Mouse (Mus musculus): ENCODE results near the gene Gm36079.
"Not testable (repeated sequence)": the region's sequence is repeated elsewhere in the genome, so short reads cannot be mapped to it uniquely, and the experiment has no call there.

Gene Gm36079

DNA sequence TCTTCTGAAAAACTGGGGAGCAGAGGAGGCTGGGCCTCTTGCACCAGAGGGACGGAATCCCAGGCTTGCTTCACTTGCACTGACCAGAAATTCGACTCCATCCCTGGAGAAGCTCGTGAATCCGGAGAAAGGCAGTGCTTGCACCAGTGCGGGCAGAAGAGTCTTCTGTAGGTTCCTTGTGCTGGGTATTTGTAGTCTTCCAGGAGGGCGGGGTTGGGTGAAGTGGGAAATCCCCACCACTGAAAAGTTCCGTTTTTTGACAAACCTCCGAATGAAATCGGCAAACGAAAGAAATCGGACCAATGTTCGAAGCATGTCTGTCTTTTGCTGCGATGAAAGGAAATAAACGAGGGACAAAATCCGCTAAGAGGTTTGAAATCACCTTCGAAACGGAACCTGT lies at the start of gene Gm36079:
Gm36079 (minus strand) TSS at position 101 of the 400 bp plus-strand sequence.
- DNase-seq (ENCODE audit: low spot score) = not testable (repeated sequence)

DNA sequence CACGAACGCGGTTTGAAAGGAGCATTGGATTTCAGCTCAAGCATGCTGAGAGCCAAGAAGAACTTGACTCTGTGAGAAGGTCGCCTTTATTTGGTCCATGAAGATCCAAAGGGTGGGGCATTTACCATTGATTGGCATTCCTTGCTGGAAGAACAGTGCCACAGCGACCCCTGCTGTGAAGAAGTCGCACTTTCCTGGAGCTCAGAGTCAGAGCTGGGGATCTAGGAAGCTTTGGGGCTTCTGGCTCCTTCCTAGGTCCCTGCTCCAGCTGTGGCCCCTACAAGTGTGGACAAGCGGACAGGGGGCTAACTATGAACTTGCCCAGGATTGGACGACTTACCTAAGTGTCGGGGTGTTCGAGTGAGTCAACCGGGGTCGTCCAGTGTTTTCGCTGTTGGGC lies 44.1 kb upstream of the Gm36079 start:
- not testable (repeated sequence) for DNase-seq (ENCODE audit: low spot score)

DNA sequence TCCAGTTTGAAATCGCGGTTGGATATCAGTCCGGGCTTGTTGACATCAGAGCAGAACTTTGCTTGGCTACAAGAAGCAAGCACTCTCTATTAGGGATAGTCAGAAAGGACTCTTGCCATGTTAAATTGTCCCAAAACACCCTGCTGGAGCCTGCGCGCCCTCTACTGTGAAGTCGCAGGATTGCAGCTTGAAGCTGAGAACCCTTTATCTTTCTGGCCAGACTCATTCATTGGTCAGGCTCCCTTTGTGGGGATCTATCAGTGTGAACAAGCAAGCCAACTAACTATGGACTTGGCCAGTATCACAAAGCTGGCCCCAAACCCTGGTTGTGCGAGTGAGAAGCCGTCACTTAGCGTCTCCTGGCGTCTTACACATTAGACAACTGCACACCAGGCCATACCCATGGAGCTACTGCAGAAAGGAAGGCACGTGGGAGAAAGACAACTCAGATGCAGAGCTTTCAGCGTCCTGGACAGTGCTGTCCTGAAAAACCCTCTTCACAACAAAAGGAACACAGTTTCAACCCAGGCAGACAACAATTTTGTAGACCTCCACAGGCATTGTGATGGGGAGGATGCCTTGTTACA lies 43.3 kb upstream of the Gm36079 start:
- not testable (repeated sequence) for DNase-seq (ENCODE audit: low spot score)

DNA sequence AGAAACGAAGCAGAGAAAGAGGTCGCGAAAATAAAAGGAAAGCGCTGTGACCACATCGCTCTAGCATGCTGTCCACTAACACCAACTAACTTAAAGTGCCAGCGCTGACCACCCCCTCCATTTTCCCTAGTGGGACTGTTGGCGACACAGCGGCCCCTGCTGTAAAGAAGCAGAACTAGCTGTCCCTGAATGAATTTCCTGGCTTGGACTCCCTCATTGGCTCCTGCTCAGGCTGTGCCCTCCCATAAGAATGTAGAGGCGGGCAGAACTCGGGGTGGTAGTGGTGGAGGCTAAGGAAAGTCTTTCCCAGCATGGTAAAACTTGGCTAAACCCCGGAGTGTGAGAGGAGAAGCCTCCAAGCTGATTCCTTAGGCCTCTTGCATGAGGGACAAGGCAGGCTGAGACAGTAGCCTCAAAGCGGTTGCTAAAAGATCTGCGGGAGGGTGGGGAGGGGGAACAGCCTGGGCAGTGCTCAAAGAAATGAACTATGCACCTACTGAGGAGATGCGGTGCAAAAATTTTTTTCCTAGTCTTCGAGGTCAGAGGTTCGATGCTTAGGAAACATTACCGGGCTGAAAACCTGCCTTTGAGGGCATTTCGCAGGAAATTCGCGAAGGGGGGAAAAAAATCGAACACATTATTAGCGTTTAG lies 36.8 kb upstream of the Gm36079 start:
- DNase-seq (ENCODE audit: low spot score) = not testable (repeated sequence)

DNA sequence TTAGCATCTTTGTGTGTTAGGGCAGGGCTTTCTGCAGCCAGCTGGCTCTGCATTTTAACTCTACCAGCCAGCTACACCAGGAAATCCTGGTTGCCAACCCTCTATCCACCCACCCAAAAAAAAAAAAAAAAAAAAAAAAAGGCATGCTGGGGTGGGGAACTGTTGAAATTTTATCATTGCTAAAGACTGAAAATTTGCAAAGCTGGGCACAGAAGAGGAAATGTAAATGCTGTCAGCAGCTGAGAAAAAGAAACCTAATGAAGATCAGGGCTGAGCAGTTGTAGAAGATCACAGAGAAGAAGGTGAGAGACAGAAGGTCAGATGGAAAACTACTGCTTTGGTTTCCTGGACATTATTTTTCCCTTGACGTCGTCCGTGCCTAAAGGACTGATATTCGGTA lies 36.1 kb upstream of the Gm36079 start:
- not testable (repeated sequence) for DNase-seq (ENCODE audit: low spot score)

DNA sequence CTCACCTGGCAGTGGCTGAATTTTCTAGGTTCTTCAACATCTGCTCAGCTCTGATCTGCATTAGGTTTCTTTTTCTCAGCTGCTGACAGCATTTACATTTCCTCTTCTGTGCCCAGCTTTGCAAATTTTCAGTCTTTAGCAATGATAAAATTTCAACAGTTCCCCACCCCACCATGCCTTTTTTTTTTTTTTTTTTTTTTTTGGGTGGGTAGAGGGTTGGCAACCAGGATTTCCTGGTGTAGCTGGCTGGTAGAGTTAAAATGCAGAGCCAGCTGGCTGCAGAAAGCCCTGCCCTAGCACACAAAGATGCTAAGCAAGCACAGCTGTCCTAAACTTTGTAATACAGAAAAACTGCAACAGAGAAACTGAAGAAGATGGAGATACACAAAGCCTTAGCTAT lies 25.3 kb upstream of the Gm36079 start, which contains the start of gene Gm21188:
Gm21188 (minus strand) TSS at position 110 of the 400 bp plus-strand sequence.
- DNase-seq (ENCODE audit: low spot score) = not testable (repeated sequence)

DNA sequence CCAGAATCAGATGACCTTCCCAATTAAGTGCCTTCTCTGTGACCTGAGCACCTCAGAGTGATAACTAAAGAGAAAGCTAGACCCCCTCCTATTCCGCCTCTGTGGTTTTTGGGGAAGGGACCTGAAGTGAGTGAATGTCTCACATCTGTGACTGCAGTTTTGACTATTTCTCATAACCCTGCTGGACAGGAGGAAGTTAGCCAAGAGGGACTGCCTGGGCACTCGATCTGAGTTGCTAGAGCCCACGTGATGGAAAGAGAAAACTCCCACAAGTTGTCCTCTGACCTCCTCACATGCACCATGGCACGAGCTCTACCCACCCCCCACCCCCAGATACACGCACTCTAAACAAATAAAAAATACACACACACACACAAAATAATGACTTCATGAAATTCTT lies 21.8 kb upstream of the Gm36079 start:
- DNase-seq (ENCODE audit: low spot score) = not testable (repeated sequence)

DNA sequence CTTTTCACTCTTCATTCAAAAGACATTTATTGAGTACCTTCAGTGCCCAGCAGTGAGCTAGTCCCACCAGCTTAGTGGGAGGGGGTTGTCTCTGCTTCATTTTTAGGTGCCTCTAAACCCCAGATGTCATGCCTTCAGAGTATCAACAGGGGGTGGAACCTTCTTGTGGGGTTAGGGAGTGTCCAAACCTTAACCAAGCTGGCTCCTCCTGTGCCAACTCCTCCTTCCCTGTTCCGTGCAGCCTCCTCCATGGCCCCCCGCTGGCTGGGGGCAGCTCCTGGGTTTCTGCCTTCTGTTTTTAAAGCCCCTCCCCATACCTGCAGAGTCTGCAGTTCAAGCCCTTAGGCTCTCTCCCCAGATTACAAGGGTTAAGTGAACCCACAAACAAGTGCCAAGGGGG lies 21.4 kb upstream of the Gm36079 start:
- not testable (repeated sequence) for DNase-seq (ENCODE audit: low spot score)

DNA sequence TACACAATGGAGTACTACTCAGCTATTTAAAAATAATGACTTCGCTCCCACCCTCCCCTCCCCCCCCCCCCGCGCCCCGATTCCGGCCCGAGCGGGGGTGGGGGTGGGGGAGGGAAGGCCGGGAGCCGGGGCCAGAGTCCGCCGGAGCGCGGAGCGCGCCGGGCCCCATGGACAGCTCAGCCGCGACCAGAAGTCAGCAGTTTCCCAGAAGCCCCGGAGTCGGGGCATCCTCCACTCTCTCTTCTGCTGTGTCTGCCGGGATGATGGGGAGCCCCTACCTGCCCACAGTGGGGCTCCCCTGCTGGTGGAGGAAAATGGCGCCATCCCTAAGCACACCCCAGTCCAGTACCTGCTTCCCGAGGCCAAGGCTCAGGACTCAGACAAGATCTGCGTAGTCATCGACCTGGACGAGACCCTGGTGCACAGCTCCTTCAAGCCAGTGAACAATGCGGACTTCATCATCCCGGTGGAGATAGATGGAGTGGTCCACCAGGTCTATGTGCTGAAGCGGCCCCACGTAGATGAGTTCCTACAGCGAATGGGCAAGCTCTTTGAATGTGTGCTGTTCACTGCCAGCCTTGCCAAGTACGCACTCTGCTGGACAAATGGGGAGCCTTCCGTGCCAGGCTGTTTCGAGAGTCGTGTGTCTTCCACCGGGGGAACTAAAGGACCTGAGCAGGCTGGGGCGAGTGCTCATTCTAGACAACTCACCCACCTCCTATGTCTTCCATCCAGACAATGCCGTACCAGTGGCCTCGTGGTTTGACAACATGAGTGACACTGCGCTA lies 19.8 kb upstream of the Gm36079 start:
- DNase-seq (ENCODE audit: low spot score) = not testable (repeated sequence)

DNA sequence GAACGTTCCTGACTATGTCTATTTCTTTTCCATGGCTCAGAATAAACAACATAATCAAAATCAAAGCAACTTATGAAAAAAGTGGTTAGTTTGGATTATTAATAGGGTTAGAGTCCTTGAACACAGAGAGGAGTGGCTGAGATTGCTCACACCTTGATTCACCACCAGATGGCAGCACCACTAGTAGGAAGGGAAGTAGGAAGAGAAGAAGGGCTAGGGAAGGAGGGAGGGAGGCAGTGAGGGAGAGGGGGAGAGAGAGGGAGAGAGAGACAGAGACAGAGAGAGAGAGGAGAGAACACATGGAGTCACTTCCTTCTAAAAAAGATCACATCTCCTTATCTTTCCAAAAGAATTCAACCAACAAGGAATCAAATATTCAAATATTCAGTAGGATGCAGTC lies 14.3 kb upstream of the Gm36079 start:
- not testable (repeated sequence) for DNase-seq (ENCODE audit: low spot score)

DNA sequence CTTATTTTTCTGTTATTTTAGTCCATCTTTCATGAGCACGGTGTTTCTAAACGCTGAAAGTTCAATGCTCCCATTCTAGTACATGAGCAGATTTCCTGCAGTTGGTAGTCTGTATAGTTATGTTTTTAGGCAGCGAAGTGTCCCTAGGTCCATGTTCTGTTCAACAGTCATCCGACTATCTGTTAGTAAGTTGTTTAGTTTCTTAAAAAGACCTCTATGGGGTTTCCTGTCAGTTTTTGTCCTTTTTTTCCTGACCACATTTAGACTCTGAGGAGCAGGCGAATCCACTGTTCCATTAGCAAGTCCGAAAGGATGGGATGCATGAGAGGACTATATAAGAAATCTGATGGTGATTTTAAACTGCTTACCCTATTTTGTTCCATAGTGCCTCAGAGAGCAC lies 11.1 kb upstream of the Gm36079 start:
- not testable (repeated sequence) for DNase-seq (ENCODE audit: low spot score)

DNA sequence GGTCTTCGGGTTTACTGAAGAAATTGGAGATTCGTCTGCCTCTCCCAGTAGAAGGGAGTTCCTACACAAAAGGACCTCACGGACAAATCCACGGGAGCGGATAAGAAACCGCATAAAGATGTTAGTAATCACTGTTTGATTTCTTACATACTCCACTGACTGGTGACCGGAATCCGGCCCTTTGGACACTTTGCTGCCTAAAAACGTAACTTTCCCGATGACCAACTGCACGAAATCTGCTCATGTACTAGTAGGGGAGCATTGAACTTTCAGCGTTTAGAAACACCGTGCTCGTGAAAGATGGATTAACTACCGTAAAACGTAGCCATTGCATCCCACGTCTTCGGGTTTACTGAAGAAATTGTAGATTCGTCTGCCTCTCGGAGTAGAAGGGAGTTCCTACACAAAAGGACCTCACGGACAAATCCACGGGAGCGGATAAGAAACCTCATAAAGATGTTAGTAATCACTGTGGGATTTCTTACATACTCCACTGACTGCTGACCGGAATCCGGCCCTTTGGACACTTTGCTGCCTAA lies 9.8 kb upstream of the Gm36079 start:
- not testable (repeated sequence) for DNase-seq (ENCODE audit: low spot score)

DNA sequence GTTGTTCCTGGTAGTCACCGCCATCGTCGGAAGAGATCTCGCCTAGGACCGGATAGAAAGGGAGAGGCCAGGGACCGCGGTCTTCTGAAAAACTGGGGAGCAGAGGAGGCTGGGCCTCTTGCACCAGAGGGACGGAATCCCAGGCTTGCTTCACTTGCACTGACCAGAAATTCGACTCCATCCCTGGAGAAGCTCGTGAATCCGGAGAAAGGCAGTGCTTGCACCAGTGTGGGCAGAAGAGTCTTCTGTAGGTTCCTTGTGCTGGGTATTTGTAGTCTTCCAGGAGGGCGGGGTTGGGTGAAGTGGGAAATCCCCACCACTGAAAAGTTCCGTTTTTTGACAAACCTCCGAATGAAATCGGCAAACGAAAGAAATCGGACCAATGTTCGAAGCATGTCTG lies 8.3 kb upstream of the Gm36079 start:
- DNase-seq (ENCODE audit: low spot score) = not testable (repeated sequence)

DNA sequence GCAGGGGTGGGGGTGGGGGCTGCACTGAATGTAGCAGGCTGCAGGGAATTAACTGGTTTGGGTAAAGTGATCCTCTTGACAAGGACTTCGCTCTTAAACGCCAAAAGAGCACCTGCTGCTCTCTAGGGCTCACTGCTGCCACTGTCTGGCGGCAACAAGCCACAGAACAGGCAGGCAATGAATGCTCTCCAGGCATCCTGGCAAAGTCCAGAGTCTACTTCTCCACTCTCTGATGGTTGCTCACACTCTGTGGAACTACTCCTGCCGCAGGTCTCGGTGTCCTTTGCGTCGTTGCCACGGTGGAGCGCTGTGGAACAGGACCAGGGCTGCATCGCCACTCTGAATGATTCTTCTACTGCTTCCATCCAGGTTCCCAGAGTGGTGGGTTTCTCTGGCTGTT lies 7.8 kb upstream of the Gm36079 start:
- not testable (repeated sequence) for DNase-seq (ENCODE audit: low spot score)

DNA sequence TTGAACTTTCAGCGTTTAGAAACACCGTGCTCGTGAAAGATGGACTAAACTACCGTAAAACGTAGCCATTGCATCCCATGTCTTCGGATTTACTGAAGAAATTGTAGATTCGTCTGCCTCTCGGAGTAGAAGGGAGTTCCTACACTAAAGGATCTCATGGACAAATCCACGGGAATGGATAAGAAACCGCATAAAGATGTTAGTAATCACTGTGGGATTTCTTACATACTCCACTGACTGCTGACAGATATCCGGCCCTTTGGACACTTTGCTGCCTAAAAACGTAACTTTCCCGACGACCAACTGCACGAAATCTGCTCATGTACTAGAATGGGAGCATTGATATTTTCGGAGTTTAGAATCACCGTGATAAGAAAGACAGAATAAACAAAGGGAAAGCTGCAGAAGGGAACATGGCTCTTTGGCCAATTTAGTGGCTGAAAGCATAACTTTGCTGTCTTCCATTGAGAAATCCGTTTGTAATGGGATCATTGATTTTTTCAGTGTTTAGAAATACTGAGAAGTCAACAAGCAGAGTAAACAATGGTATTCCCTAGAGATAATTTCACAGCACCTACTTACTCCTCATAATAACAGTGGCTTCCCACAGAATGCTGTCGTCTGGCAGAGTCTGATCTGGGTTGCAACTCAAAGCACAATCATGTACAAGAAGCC lies 6.8 kb upstream of the Gm36079 start:
- DNase-seq (ENCODE audit: low spot score) = not testable (repeated sequence)

DNA sequence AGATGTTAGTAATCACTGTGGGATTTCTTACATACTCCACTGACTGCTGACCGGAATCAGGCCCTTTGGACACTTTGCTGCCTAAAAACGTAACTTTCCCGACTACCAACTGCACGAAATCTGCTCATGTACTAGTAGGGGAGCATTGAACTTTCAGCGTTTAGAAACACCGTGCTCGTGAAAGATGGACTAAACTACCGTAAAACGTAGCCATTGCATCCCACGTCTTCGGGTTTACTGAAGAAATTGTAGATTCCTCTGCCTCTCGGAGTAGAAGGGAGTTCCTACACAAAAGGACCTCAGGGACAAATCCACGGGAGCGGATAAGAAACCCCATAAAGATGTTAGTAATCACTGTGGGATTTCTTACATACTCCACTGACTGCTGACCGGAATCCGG lies 4.9 kb upstream of the Gm36079 start:
- not testable (repeated sequence) for DNase-seq (ENCODE audit: low spot score)

DNA sequence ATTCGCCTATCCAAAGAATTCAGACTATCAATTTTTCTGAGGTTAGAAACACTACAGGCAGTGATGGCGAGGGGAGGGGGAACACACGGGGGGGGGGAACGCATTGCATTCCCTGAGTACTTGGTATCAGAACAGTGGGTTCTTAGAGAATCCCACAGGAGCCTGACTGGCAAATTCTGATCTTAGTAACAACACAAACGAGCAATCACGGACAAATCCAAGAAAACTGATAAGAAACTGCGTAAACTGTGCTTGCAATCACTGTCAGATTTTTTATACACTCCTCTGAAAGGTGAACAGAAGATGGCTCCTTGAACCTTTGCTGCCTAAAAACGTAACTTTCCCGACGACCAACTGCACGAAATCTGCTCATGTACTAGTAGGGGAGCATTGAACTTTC lies 557 bp upstream of the Gm36079 start:
- DNase-seq (ENCODE audit: low spot score) = not testable (repeated sequence)

DNA sequence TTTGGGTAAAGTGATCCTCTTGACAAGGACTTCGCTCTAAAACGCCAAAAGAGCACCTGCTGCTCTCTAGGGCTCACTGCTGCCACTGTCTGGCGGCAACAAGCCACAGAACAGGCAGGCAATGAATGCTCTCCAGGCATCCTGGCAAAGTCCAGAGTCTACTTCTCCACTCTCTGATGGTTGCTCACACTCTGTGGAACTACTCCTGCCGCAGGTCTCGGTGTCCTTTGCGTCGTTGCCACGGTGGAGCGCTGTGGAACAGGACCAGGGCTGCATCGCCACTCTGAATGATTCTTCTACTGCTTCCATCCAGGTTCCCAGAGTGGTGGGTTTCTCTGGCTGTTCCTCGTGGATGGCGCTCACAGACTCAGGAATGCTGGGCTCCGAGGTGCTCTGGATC lies 438 bp downstream of the Gm36079 start:
- not testable (repeated sequence) for DNase-seq (ENCODE audit: low spot score)

DNA sequence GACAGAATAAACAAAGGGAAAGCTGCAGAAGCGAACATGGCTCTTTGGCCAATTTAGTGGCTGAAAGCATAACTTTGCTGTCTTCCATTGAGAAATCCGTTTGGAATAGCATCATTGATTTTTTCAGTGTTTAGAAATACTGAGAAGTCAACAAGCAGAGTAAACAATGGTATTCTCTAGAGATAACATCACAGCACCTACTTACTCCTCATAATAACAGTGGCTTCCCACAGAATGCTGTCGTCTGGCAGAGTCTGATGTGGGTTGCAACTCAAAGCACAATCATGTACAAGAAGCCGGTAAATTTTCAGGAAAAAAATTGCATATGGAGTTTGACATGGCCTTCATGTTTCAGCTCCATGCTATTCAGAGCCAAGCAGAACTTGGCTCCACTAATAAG lies 1.2 kb downstream of the Gm36079 start:
- DNase-seq (ENCODE audit: low spot score) = not testable (repeated sequence)

DNA sequence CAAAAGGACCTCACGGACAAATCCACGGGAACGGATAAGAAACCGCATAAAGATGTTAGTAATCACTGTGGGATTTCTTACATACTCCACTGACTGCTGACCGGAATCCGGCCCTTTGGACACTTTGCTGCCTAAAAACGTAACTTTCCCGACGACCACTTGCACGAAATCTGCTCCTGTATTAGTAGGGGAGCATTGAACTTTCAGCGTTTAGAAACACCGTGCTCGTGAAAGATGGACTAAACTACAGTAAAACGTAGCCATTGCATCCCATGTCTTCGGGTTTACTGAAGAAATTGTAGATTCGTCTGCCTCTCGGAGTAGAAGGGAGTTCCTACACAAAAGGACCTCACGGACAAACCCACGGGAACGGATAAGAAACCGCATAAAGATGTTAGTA lies 1.8 kb downstream of the Gm36079 start:
- not testable (repeated sequence) for DNase-seq (ENCODE audit: low spot score)

DNA sequence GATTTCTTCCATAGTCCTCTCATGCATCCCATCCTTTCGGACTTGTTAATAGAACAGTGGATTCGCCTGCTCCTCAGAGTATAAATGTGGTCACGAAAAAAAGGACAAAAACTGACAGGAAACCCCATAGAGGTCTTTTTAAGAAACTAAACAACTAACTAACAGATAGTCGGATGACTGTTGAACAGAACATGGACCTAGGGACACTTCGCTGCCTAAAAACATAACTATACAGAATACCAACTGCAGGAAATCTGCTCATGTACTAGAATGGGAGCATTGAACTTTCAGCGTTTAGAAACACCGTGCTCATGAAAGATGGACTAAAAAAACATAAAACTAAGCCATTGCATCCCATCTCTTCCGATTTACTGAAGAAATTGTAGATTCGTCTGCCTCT lies 2.2 kb downstream of the Gm36079 start:
- not testable (repeated sequence) for DNase-seq (ENCODE audit: low spot score)

DNA sequence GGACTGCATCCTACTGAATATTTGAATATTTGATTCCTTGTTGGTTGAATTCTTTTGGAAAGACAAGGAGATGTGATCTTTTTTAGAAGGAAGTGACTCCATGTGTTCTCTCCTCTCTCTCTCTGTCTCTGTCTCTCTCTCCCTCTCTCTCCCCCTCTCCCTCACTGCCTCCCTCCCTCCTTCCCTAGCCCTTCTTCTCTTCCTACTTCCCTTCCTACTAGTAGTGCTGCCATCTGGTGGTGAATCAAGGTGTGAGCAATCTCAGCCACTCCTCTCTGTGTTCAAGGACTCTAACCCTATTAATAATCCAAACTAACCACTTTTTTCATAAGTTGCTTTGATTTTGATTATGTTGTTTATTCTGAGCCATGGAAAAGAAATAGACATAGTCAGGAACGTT lies 5.3 kb downstream of the Gm36079 start:
- DNase-seq (ENCODE audit: low spot score) = not testable (repeated sequence)

All from MN1 (cell line).